Mouse (Mus musculus): ENCODE data around the gene Ccdc92b. TPM values are rescaled to one million over a fixed set of nuclear protein-coding genes. Genes with fewer than 3 reads are reported as not detected.
"Not testable (repeated sequence)": the region's sequence is repeated elsewhere in the genome, so short reads cannot be mapped to it uniquely, and the experiment has no call there.

The Ccdc92b gene
- polyA plus RNA-seq (2015; fragmentation: Nextera tagmentation; extraction: Ambion mirVana) = 1.1 TPM in 2 replicates

DNA sequence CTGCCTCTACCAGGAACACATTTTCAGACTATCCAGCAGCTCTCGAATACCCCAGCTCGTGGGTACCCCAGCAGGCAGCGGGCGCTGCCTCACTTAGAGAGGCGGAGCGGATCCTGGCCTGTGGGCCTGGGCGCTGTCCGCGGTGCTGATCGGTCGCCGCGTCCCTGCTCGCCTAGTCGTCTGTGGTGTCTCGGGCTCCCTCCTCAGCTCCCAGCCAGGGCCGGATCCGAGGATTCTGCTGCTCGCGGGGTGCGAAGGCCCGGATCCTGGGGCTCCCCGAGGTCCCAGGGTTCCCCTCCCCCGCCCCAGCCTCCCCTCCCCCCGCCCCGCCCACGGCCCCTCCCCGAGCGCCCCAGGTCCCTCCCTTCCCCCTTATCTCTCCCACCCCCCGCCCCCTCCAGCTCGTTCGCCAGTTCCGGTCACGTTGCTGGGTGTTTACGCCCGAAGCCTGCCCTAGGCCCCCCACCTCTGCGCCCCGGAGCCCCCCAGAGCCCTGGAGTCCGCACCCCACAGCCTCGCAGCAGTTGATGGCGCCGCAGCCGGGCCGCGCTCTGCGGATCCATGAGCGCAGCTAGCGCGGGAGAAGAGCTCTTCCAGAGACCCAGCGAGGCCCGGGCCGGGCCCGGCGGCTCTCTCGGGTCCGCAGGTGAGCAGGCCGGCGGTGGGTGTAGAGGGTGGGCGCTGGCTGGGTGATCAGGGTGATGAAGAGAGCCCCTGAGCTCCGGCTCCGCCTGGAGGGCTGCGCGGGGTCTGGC lies at the start of gene Ccdc92b:
Ccdc92b (plus strand) TSS at position 405 of the 755 bp plus-strand sequence.
- WGBS = under 1% methylated on average over 50 of the region's 63 CpGs
- H3K9me3 ChIP-seq (replicated peaks) = no peaks in the 10 kb centered on the region
- peak within 1 kb of the TSS; percentile 70 for H3K9ac ChIP-seq
- H3K36me3 ChIP-seq (ENCODE audit: poor library complexity, severe bottlenecking) = no peaks in the 10 kb centered on the region
- H3K4me1 ChIP-seq = peaks cover 9% of the 10 kb centered on the region; the same call in 1 of the 2 replicates
- H3K27me3 ChIP-seq = peaks cover 41% of the 10 kb centered on the region
- H3K4me3 ChIP-seq = peak within 1 kb of the TSS; percentile 58
- H3K27ac ChIP-seq = no peak within 1 kb of the TSS
- H3K4me2 ChIP-seq = peak within 1 kb of the TSS; percentile 78
- peak; percentile 85 for ATAC-seq

DNA sequence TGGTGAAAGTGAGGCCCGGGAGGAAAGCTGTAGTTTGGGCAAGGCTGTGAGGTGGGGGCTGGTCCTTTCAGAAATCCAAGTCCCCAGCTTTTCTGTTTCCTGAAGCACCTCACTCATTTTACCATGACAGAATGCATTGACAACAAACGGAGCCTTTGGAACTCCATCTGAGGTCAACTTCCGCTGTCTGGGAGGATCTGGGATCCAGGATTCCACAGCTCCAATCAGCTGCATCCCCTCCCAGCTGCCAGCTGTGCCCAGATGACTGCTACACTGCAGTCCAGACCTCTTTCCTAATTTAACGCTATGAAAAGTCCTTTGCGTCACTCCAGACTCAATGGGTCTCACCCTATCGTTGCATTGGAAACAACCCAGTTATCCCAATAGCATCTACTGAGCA lies 49.7 kb upstream of the Ccdc92b start:
- no peaks in the 10 kb centered on the region; the same call in 1 of the 2 replicates for H3K27me3 ChIP-seq
- no peak for ATAC-seq
- no peaks in the 10 kb centered on the region for H3K36me3 ChIP-seq (ENCODE audit: poor library complexity, severe bottlenecking)
- H3K27ac ChIP-seq = no peak overlapping the region
- no peak overlapping the region for H3K9ac ChIP-seq
- no peak overlapping the region for H3K4me3 ChIP-seq
- 75% methylated on average over 6 of the region's 6 CpGs for WGBS
- H3K4me2 ChIP-seq = no peak overlapping the region
- H3K4me1 ChIP-seq = 0 out of 2 replicates have a peak, but pooled peaks cover 2% of the 10 kb centered on the region
- no peaks in the 10 kb centered on the region for H3K9me3 ChIP-seq (replicated peaks)

DNA sequence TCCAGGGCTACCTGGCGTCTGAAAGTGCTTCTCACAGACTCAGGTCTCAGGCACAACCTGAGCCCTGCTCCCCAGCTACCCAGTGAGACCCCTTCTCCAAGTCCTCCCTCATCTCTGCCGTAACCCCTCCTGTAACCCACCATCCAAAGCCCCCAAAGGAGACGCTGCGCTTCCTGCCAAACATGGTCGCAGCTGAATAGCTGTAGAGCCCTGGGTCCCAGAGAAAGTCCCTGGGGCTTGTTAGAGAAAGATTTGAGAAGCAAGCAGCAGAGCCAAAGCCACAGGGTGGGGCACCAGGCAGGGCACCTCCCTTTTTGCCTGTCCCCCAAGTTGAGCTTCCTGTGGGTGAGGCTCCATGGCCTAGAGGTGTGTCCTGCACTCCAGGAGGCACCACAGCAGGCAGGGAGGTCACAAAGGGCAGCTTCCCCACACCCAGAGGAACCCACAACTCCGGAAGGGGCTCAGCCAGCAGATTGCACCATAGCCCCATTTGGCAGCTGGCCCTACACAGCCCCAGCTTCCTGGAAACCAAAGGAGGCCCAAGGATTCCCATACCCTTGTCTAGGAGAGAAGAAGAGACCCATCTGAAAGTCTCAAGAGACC lies 46.8 kb upstream of the Ccdc92b start:
- no peak overlapping the region for H3K4me3 ChIP-seq
- no peaks in the 10 kb centered on the region for H3K9me3 ChIP-seq (replicated peaks)
- no peaks in the 10 kb centered on the region; the same call in 1 of the 2 replicates for H3K27me3 ChIP-seq
- H3K4me1 ChIP-seq = peaks cover 9% of the 10 kb centered on the region
- H3K36me3 ChIP-seq (ENCODE audit: poor library complexity, severe bottlenecking) = no peaks in the 10 kb centered on the region
- H3K4me2 ChIP-seq = no peak overlapping the region
- H3K27ac ChIP-seq = no peak overlapping the region
- no peak for ATAC-seq
- H3K9ac ChIP-seq = no peak overlapping the region
- WGBS = 81% methylated on average over 6 of the region's 6 CpGs

DNA sequence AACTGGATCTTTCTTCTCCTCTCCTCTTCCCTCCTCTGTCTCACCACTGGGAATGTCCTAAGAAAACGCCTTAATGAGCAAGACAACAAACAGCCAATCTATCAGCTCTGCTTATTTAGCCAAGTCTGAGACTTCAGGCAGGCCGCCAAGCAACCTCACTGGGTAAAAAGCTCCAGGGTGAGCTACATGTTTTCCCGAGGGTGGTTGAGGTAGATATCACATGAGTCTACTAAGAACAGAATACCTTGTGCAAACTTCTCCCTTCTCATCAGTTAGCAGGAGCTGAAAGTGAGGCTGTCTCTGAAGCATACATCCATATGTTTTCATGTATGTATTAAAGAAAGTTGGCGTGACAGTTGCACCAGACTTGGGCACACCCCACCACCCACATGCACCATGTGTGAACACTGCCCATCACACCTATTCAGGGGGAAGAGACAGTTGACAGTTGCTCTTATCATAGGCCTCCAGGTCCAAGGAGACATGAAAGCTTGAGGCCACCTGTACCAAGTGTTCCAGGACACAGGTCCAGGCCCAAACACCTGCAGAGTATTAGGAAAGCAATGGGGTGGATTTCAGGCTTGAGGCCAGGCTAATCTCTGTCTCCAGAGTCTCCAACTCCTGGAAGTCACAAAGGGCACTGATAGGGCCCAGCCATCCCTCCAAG lies 44.5 kb upstream of the Ccdc92b start:
- 73% methylated on average over 4 of the region's 4 CpGs for WGBS
- Histone ChIP-seq H3K4me3 (no peak overlapping the region), H3K27me3 (no peaks in the 10 kb centered on the region; the same call in 1 of the 2 replicates), H3K9ac (no peak overlapping the region), H3K36me3 (ENCODE audit: poor library complexity, severe bottlenecking) (no peaks in the 10 kb centered on the region), H3K9me3 (replicated peaks) (no peaks in the 10 kb centered on the region), H3K4me2 (no peak overlapping the region), H3K27ac (no peak overlapping the region), H3K4me1 (peaks cover 9% of the 10 kb centered on the region)
- no peak for ATAC-seq

DNA sequence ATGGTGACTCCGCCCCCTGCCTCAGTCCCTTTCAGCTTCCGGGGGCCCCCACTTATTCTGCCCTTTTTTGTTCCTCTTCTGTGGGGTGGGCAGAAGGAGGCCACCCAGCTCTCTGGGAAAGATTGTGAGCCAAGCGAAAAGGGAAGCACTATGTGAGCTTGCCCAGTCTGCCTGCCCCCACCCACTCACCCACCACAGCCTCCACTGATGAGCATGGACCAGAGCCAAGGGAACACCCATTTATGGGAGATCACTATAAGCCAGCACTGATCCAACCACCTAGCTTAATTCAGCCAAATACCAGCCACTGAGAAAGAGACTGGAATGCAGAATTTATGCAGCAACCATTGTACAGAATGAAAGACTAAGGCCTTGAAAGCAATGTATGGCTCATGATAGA lies 43.5 kb upstream of the Ccdc92b start:
- no peaks in the 10 kb centered on the region for H3K9me3 ChIP-seq (replicated peaks)
- H3K27ac ChIP-seq = no peak overlapping the region
- ATAC-seq = peak; percentile 41; the same call in 1 of the 2 replicates
- 51% methylated on average over 3 of the region's 3 CpGs for WGBS
- no peak overlapping the region for H3K4me3 ChIP-seq
- no peak overlapping the region for H3K4me2 ChIP-seq
- H3K9ac ChIP-seq = no peak overlapping the region
- no peaks in the 10 kb centered on the region; the same call in 1 of the 2 replicates for H3K27me3 ChIP-seq
- H3K4me1 ChIP-seq = peaks cover 9% of the 10 kb centered on the region
- no peaks in the 10 kb centered on the region for H3K36me3 ChIP-seq (ENCODE audit: poor library complexity, severe bottlenecking)

DNA sequence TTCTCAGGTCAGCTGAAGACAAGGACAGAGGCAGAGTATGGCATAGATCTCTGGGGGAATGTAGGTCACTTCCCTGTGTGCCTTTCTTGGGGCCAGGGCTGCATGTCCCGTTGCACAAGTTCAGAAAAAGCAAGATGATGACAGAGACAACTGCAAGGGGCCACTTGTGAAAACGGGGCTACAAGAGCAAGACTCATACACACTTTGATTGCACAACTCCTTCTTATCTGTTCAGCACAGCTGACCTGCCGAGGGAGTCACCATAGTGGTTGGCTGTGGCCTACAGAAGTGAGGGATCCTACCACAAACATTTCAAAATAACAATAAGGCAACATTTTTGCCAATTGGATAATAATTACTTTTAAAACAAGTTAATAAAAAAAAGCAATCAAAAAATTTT lies 42.3 kb upstream of the Ccdc92b start:
- Histone ChIP-seq H3K27ac (no peak overlapping the region), H3K4me3 (no peak overlapping the region), H3K27me3 (no peaks in the 10 kb centered on the region; the same call in 1 of the 2 replicates), H3K9me3 (replicated peaks) (no peaks in the 10 kb centered on the region), H3K36me3 (ENCODE audit: poor library complexity, severe bottlenecking) (no peaks in the 10 kb centered on the region), H3K9ac (no peak overlapping the region), H3K4me2 (no peak overlapping the region), H3K4me1 (peaks cover 9% of the 10 kb centered on the region)
- 82% methylated on average over 3 of the region's 3 CpGs for WGBS
- ATAC-seq = no peak

DNA sequence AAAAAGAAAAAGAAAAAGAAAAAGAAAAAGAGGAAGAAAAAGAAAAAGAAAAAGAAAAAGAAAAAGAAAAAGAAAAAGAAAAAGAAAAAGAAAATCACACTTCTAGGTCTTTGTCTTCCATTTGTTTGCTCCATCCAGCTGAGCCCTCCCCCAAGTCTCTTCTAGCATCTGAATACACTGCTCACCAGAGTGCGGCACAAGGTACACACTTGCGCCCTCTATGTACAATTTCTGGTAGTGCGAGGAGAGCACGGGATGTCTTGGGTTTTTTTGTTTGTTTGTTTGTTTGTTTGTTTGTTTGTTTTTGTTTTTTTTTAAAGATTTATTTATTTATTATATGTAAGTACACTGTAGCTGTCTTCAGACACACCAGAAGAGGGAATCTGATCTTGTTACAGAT lies 38.1 kb upstream of the Ccdc92b start:
- not testable (repeated sequence) for ATAC-seq; H3K9ac ChIP-seq; H3K36me3 ChIP-seq (ENCODE audit: poor library complexity, severe bottlenecking); H3K4me1 ChIP-seq; H3K27ac ChIP-seq; H3K9me3 ChIP-seq (replicated peaks); H3K27me3 ChIP-seq; H3K4me3 ChIP-seq; H3K4me2 ChIP-seq
- 49% methylated on average over 4 of the region's 4 CpGs for WGBS

DNA sequence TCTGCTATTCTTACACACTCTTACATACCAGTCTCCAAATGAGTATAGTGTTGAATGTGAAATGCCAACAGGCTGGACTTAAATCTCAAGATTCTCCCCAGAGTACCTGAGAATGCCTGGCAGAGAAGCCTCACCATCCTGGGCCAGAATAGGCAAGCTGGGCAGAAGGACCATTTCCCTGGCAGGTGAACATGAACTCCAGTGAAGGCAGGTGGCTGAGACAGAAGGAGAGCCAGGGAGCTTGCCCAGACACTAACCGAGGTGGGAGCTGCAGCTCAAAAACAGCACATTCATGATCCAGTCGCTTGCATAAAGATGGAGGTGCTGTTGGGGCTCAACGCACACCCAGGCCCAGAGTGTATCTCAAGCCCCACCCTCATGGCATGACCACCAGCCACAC lies 36.9 kb upstream of the Ccdc92b start:
- no peak overlapping the region for H3K4me3 ChIP-seq
- no peaks in the 10 kb centered on the region for H3K36me3 ChIP-seq (ENCODE audit: poor library complexity, severe bottlenecking)
- WGBS = 92% methylated on average over 3 of the region's 3 CpGs
- no peak overlapping the region for H3K9ac ChIP-seq
- H3K27ac ChIP-seq = no peak overlapping the region
- no peak for ATAC-seq
- no peaks in the 10 kb centered on the region for H3K4me1 ChIP-seq
- no peaks in the 10 kb centered on the region for H3K9me3 ChIP-seq (replicated peaks)
- peaks cover 6% of the 10 kb centered on the region for H3K27me3 ChIP-seq
- H3K4me2 ChIP-seq = no peak overlapping the region

DNA sequence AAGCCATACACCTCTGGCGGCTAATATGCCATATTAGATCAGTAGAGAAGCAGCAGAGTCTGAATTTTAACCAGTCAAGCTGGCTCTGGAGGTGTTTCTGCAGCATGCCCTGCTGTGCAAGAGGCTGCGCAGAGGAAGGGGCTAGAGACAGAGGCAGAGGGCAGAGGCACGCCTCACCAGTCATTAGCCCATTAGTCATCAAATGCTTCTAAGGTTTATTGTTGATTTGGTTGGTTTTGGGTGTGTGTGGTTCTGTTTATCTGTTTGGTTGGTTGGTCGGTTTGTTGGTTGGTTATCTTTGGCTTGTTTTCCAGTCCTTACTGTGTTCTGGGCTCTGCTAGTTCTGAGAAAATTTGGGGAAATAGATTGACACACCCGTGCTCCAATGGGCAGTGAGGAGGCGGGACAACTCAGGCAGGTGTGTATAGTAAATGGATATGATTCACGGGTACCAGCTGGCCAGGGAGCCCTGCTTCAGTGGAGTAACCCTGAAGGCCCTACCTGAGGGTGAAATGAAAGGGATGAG lies 35.5 kb upstream of the Ccdc92b start:
- H3K4me2 ChIP-seq = no peak overlapping the region
- no peaks in the 10 kb centered on the region for H3K36me3 ChIP-seq (ENCODE audit: poor library complexity, severe bottlenecking)
- peaks cover 20% of the 10 kb centered on the region for H3K27me3 ChIP-seq
- no peak overlapping the region for H3K9ac ChIP-seq
- no peaks in the 10 kb centered on the region for H3K9me3 ChIP-seq (replicated peaks)
- no peaks in the 10 kb centered on the region for H3K4me1 ChIP-seq
- 76% methylated on average over 7 of the region's 7 CpGs for WGBS
- no peak overlapping the region for H3K27ac ChIP-seq
- no peak overlapping the region for H3K4me3 ChIP-seq
- ATAC-seq = no peak

DNA sequence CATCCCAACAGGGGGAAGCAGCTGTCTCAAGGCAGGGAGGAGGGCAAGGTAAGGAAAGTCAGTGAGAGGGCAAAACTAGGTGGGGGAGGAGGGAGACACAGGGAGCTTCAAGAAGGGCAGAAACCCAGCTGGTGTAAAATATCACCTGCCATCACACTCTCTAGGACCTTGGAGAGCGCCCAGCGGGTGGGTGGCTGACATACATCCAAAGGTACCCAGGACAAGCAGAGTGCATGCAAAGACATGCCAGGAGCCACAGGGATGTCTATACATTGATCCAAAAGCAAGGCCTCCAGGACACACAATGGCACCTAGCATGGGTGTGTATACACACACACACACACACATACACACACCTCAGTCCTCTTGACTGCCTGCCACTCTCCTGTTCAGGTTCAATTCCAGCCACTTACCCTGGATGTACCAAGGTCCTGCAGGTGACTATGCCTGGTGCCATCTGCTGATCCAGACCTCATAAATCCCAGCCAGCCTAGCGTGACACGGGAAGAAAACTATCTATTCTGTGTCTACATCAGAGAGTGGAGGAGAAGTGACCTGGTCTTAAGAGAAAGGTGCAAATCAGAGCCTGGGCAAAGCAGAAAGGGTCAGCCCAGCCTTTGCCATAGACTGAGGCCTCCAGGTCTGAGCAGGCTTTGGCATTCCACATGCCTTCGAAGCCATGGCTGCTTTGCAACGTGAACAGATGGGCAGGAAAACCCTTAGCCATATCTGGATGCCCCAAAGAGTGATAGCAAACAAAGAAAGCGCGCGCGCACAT lies 34.3 kb upstream of the Ccdc92b start:
- Histone ChIP-seq H3K9ac (no peak overlapping the region), H3K4me2 (no peak overlapping the region), H3K4me1 (peaks cover 7% of the 10 kb centered on the region), H3K9me3 (replicated peaks) (no peaks in the 10 kb centered on the region), H3K4me3 (no peak overlapping the region), H3K27me3 (peaks cover 33% of the 10 kb centered on the region), H3K36me3 (ENCODE audit: poor library complexity, severe bottlenecking) (no peaks in the 10 kb centered on the region), H3K27ac (no peak overlapping the region)
- 71% methylated on average over 10 of the region's 10 CpGs for WGBS
- ATAC-seq = no peak

DNA sequence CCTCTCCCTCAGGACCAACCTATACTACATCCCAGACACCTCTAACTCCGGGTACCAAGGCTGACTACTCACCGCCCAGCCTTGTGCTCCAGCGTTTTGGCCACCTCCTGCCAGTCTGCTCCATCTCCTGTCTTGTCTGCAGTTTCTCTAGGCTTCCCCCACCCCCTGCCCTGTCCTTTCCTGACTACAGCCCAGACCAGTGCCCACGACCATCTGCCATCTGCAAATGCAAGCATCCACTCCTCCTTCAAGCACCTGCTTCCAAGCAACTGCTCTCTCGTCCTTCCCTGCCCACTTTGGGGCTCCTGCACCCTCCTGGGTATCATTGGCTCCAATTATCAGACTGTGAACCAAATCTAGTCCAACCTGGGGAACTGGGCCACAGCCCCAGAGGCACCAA lies 33.0 kb upstream of the Ccdc92b start:
- no peak overlapping the region for H3K4me2 ChIP-seq
- H3K36me3 ChIP-seq (ENCODE audit: poor library complexity, severe bottlenecking) = no peaks in the 10 kb centered on the region
- peaks cover 46% of the 10 kb centered on the region for H3K27me3 ChIP-seq
- H3K27ac ChIP-seq = no peak overlapping the region
- WGBS = 71% methylated on average over 5 of the region's 5 CpGs
- peaks cover 7% of the 10 kb centered on the region for H3K4me1 ChIP-seq
- H3K9me3 ChIP-seq (replicated peaks) = no peaks in the 10 kb centered on the region
- no peak for ATAC-seq
- H3K9ac ChIP-seq = no peak overlapping the region
- no peak overlapping the region for H3K4me3 ChIP-seq
